Mouse (Mus musculus): Measurements from ENCODE around the gene Gdpd2.

DNA sequence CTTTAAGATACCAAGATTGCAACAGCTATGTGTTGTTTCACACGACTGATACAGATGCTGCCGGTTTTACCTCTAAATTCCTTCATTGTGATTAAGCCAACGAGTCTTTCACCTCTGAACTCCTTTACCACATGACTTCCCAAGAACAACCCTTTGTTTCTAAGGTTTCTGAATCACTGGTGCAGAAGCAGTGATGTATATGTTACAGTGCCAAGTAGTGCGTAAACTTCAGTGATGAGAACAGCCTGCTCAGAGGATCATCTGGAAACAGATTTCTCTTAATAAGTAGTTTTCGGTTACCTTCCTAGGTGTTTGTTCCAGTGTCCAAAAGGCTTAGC, 41.7 kb upstream of the Gdpd2 start:
- TF ChIP-seq CTCF (IDR thresholded peaks at IDR 0.05; ENCODE audit: extremely low read depth, insufficient read depth, low read length) (no peak), POLR2A (IDR thresholded peaks at IDR 0.05; ENCODE audit: extremely low read depth, insufficient read depth, low read length) (no peak)

Measured in cortical plate, adult 2 months (tissue).